Mouse (Mus musculus) myocyte (in vitro differentiated cells): Measurements from ENCODE around the gene Filip1.

Experiments
- CEBPB ChIP-seq: IDR thresholded peaks from 2 replicates; pipeline ENCODE4 v1.6.1; 2011; ENCODE audit warnings: mild to moderate bottlenecking, moderate library complexity; ENCODE audit not compliant: poor library complexity, insufficient read depth, severe bottlenecking
- E2F4 ChIP-seq: IDR thresholded peaks from one replicate; pipeline ENCODE4 v1.6.1; 2011; ENCODE audit warnings: mild to moderate bottlenecking, control low read depth, moderate library complexity; ENCODE audit not compliant: insufficient read depth
- MAX ChIP-seq: IDR thresholded peaks from one replicate; pipeline ENCODE4 v1.6.1; 2011; ENCODE audit warnings: low read depth, mild to moderate bottlenecking, control low read depth
- MYOD1 ChIP-seq, 3 experiments: IDR thresholded peaks; one replicate each; pipeline ENCODE4 v1.6.1; 2011; ENCODE audit warnings: control low read depth in 2 of 3, low read depth in 2 of 3, mild to moderate bottlenecking in 2 of 3, moderate library complexity in 1 of 3; ENCODE audit not compliant: insufficient read length in 2 of 3, control insufficient read depth in 1 of 3
- MYOG ChIP-seq, 3 experiments: IDR thresholded peaks; one replicate each; pipeline ENCODE4 v1.6.1; 2011; ENCODE audit warnings: control low read depth in 2 of 3, low read depth in 2 of 3, mild to moderate bottlenecking in 2 of 3; ENCODE audit not compliant: insufficient read length in 2 of 3, control insufficient read depth in 1 of 3, insufficient read depth in 1 of 3
- POLR2A ChIP-seq: IDR thresholded peaks from one replicate; pipeline ENCODE4 v1.6.1; 2011; ENCODE audit warnings: low read depth, mild to moderate bottlenecking, control low read depth, moderate library complexity; ENCODE audit not compliant: insufficient read length
- POLR2AphosphoS2 ChIP-seq: IDR thresholded peaks from one replicate; pipeline ENCODE4 v1.6.1; 2011; ENCODE audit warnings: low read depth, control low read depth; ENCODE audit not compliant: insufficient read length
- REST ChIP-seq: IDR thresholded peaks from one replicate; pipeline ENCODE4 v1.6.1; 2011; ENCODE audit warnings: mild to moderate bottlenecking, control low read depth, moderate library complexity; ENCODE audit not compliant: insufficient read depth, insufficient read length
- SRF ChIP-seq: IDR thresholded peaks from one replicate; pipeline ENCODE4 v1.6.1; 2011; ENCODE audit warnings: low read depth; ENCODE audit not compliant: control insufficient read depth, insufficient read length
- TCF12 ChIP-seq: IDR thresholded peaks from one replicate; pipeline ENCODE4 v1.6.1; 2011; ENCODE audit warnings: mild to moderate bottlenecking, control low read depth; ENCODE audit not compliant: poor library complexity, insufficient read depth, severe bottlenecking
- TCF3 ChIP-seq: IDR thresholded peaks from one replicate; pipeline ENCODE4 v1.6.1; 2011; ENCODE audit warnings: low read depth, control low read depth; ENCODE audit not compliant: insufficient read length
- USF1 ChIP-seq: IDR thresholded peaks from one replicate; pipeline ENCODE4 v1.6.1; 2011; ENCODE audit warnings: low read depth, mild to moderate bottlenecking, control low read depth, moderate library complexity

GRCm38 (mm10) chr9:79765329-79765728 is 247.3 kb downstream of the Filip1 start:
- TF ChIP-seq POLR2A = no peak
- no peak for TF ChIP-seq USF1
- TF ChIP-seq TCF12 = no peak
- TF ChIP-seq MAX = no peak
- TF ChIP-seq E2F4 = no peak
- no peak for TF ChIP-seq MYOD1 (IDR thresholded peaks at IDR 0.05; ENCODE audit: control insufficient read depth in 1 of 3, insufficient read length in 2 of 3, low read depth in 2 of 3)
- no peak for TF ChIP-seq CEBPB
- no peak for TF ChIP-seq POLR2AphosphoS2
- TF ChIP-seq SRF = no peak
- TF ChIP-seq REST = no peak
- TF ChIP-seq TCF3 = no peak
- TF ChIP-seq MYOG (IDR thresholded peaks at IDR 0.05; ENCODE audit: control insufficient read depth in 1 of 3, insufficient read depth in 1 of 3, insufficient read length in 2 of 3, low read depth in 2 of 3) = no peak
